Mouse (Mus musculus): ENCODE results near the gene Procr. TPM values are rescaled to one million over a fixed set of nuclear protein-coding genes. Genes with fewer than 3 reads are reported as not detected.
A peak's percentile ranks its signal among the peaks of the same experiment; 100 is the strongest.

Procr gene
- polyA plus RNA-seq, 1 experiment from 2014 or later: 3.6 TPM

DNA sequence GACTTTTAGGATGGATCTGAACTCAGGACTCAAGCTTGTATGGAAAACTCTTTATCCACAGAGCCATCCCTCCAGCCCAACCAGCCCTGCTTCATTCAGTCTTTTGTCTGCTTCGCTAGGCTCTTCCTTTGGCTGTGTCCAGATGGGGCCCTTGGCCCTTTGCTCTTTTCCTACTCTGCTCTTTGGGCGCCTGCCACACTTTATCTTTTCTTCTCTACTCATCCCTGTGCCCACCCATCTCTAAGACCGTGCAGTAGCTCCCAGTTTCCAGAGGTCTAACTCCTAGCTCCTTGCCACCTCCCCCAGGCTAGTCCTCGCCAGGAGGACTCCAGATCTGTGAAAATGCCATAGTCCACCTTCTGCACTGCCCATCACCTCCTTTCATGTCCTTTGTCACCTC is 22.7 kb downstream of the Procr start:
- Histone ChIP-seq H3K9me3 (ENCODE audit: control insufficient read depth, low read length) (no peaks in the 10 kb centered on the region), H3K27me3 (ENCODE audit: control insufficient read depth, insufficient read depth, low read length) (peaks cover 24% of the 10 kb centered on the region), H3K4me1 (ENCODE audit: control insufficient read depth, insufficient read depth, low read length) (0 out of 2 replicates have a peak, but pooled peaks cover 4% of the 10 kb centered on the region), H3K36me3 (ENCODE audit: control insufficient read depth, insufficient read depth, low read length) (no peaks in the 10 kb centered on the region), H3K4me3 (ENCODE audit: low read depth, low read length) (no peak overlapping the region), H3K27ac (replicated peaks; ENCODE audit: low read depth, low read length) (no peak overlapping the region), H3K9ac (ENCODE audit: low read length) (no peak overlapping the region), H3K4me2 (ENCODE audit: low read depth, severe bottlenecking) (no peak overlapping the region)
- DNase-seq (ENCODE audit: low spot score): no peak
- WGBS: 62% methylated on average over 4 of the region's 4 CpGs
- no peak for ATAC-seq (ENCODE audit: insufficient number of reproducible peaks, low FRiP score, low TSS enrichment, low read depth)

- 54% methylated on average over 11 of the region's 11 CpGs for whole genome bisulfite sequencing
- ATAC-seq (ENCODE audit: insufficient number of reproducible peaks, low FRiP score, low TSS enrichment, low read depth) (no peak), DNase-seq (ENCODE audit: low spot score) (no peak)
- no peaks in the 10 kb centered on the region for H3K9me3 ChIP-seq (ENCODE audit: control insufficient read depth, low read length)
- no peak overlapping the region for H3K9ac ChIP-seq (ENCODE audit: low read length)
- peaks cover 24% of the 10 kb centered on the region for H3K27me3 ChIP-seq (ENCODE audit: control insufficient read depth, insufficient read depth, low read length)
- 0 out of 2 replicates have a peak overlapping the region, but pooled peaks have one; percentile 37 for H3K4me3 ChIP-seq (ENCODE audit: low read depth, low read length)
- H3K4me2 ChIP-seq (ENCODE audit: low read depth, severe bottlenecking): peak overlapping the region; percentile 97; the same call in 1 of the 2 replicates
- no peak overlapping the region for H3K27ac ChIP-seq (replicated peaks; ENCODE audit: low read depth, low read length)
- no peaks in the 10 kb centered on the region for H3K36me3 ChIP-seq (ENCODE audit: control insufficient read depth, insufficient read depth, low read length)
- 0 out of 2 replicates have a peak, but pooled peaks cover 4% of the 10 kb centered on the region for H3K4me1 ChIP-seq (ENCODE audit: control insufficient read depth, insufficient read depth, low read length)
Measured at GRCm38 (mm10) chr2:155774261-155774926, 23.5 kb downstream of the Procr start.

GRCm38 (mm10) chr2:155774927-155775684 is 24.2 kb downstream of the Procr start, which contains the start of gene Mmp24:
Mmp24 (plus strand) TSS chr2:155775342.
- ATAC-seq (ENCODE audit: insufficient number of reproducible peaks, low FRiP score, low TSS enrichment, low read depth): no peak
- Histone ChIP-seq H3K9me3 (ENCODE audit: control insufficient read depth, low read length) (no peaks in the 10 kb centered on the region), H3K4me2 (ENCODE audit: low read depth, severe bottlenecking) (peak within 1 kb of the TSS; percentile 97), H3K4me3 (ENCODE audit: low read depth, low read length) (peak within 1 kb of the TSS; percentile 37; the same call in 1 of the 2 replicates), H3K27ac (replicated peaks; ENCODE audit: low read depth, low read length) (no peak within 1 kb of the TSS), H3K36me3 (ENCODE audit: control insufficient read depth, insufficient read depth, low read length) (no peaks in the 10 kb centered on the region), H3K9ac (ENCODE audit: low read length) (no peak within 1 kb of the TSS), H3K4me1 (ENCODE audit: control insufficient read depth, insufficient read depth, low read length) (0 out of 2 replicates have a peak, but pooled peaks cover 4% of the 10 kb centered on the region), H3K27me3 (ENCODE audit: control insufficient read depth, insufficient read depth, low read length) (peaks cover 24% of the 10 kb centered on the region)
- peak; percentile 26 for DNase-seq (ENCODE audit: low spot score)
- WGBS: 3% methylated on average over 25 of the region's 100 CpGs

GRCm38 (mm10) chr2:155775685-155776263 is 24.9 kb downstream of the Procr start:
- ATAC-seq (ENCODE audit: insufficient number of reproducible peaks, low FRiP score, low TSS enrichment, low read depth): peak; percentile 75
- 1% methylated on average over 44 of the region's 44 CpGs for WGBS
- H3K4me2 ChIP-seq (ENCODE audit: low read depth, severe bottlenecking): peak overlapping the region; percentile 97
- no peaks in the 10 kb centered on the region for H3K9me3 ChIP-seq (ENCODE audit: control insufficient read depth, low read length)
- H3K4me3 ChIP-seq (ENCODE audit: low read depth, low read length): peak overlapping the region; percentile 37; the same call in 1 of the 2 replicates
- H3K4me1 ChIP-seq (ENCODE audit: control insufficient read depth, insufficient read depth, low read length): 0 out of 2 replicates have a peak, but pooled peaks cover 4% of the 10 kb centered on the region
- H3K27ac ChIP-seq (replicated peaks; ENCODE audit: low read depth, low read length): no peak overlapping the region
- H3K27me3 ChIP-seq (ENCODE audit: control insufficient read depth, insufficient read depth, low read length): peaks cover 24% of the 10 kb centered on the region
- H3K36me3 ChIP-seq (ENCODE audit: control insufficient read depth, insufficient read depth, low read length): no peaks in the 10 kb centered on the region
- H3K9ac ChIP-seq (ENCODE audit: low read length): no peak overlapping the region
- peak; percentile 85 for DNase-seq (ENCODE audit: low spot score)

DNA sequence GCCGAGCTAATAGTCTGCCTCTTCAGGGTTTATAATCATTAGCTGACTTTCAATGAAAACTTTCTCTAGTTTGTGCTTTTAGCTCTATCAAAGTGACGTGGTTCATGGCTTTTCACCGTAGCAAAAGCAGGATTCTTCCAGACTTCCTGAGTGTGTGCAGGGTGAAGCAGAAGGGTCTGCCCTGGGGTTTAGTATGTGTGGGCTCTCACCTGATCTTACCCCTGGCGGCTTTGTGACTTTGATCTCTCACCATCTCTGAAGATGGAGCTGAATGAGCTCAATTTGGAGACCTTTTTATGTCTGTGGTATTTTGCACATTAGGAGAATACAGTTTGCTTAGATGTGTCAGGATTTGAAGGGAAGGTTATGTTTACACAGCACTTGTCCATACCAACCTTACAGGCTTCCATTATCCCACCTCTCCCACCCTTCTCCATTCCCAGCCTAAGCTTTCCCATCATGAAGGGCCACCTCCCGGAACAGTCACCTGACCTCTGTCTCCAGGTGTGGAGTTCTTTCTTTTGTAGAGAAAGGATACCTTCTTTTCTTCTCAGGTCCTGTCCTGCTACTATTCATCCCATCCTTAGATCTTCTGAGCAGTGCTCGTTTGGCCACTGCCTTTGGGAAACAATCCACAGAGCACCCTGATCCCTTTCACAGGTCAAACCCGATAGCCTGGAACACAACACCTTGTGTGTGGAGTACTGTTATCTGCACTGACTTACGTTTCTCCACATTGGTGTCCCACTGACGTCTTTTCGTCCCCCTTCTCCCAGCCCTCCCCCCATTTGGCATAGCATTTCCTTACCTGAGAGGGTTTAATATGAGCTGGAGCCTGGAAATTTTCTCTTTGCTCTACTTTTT is 26.1 kb downstream of the Procr start:
- no peak overlapping the region for H3K4me3 ChIP-seq (ENCODE audit: low read depth, low read length)
- 0 out of 2 replicates have a peak, but pooled peaks cover 4% of the 10 kb centered on the region for H3K4me1 ChIP-seq (ENCODE audit: control insufficient read depth, insufficient read depth, low read length)
- ATAC-seq (ENCODE audit: insufficient number of reproducible peaks, low FRiP score, low TSS enrichment, low read depth) (no peak), DNase-seq (ENCODE audit: low spot score) (no peak)
- 66% methylated on average over 10 of the region's 10 CpGs for WGBS
- H3K27ac ChIP-seq (replicated peaks; ENCODE audit: low read depth, low read length): no peak overlapping the region
- H3K4me2 ChIP-seq (ENCODE audit: low read depth, severe bottlenecking): no peak overlapping the region
- no peak overlapping the region for H3K9ac ChIP-seq (ENCODE audit: low read length)
- no peaks in the 10 kb centered on the region for H3K9me3 ChIP-seq (ENCODE audit: control insufficient read depth, low read length)
- no peaks in the 10 kb centered on the region for H3K36me3 ChIP-seq (ENCODE audit: control insufficient read depth, insufficient read depth, low read length)
- H3K27me3 ChIP-seq (ENCODE audit: control insufficient read depth, insufficient read depth, low read length): peaks cover 24% of the 10 kb centered on the region

DNA sequence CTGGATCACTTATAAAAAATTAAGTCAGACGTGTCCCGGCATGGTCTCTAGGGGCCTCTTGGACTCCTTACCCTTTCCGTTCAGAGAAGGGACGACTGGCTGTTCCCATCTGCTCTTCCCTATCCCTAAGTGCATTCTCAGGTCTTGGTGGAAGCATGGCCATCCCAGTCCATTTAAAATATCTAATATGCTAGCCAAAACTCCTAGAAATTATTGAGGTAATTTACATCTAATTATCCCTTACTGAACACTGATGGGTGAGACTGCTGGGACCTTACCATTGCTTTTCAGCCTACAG is 26.7 kb downstream of the Procr start:
- DNase-seq (ENCODE audit: low spot score) (no peak), ATAC-seq (ENCODE audit: insufficient number of reproducible peaks, low FRiP score, low TSS enrichment, low read depth) (no peak)
- Histone ChIP-seq H3K36me3 (ENCODE audit: control insufficient read depth, insufficient read depth, low read length) (no peaks in the 10 kb centered on the region), H3K4me2 (ENCODE audit: low read depth, severe bottlenecking) (no peak overlapping the region), H3K27me3 (ENCODE audit: control insufficient read depth, insufficient read depth, low read length) (peaks cover 24% of the 10 kb centered on the region), H3K9me3 (ENCODE audit: control insufficient read depth, low read length) (no peaks in the 10 kb centered on the region), H3K27ac (replicated peaks; ENCODE audit: low read depth, low read length) (no peak overlapping the region), H3K4me3 (ENCODE audit: low read depth, low read length) (no peak overlapping the region), H3K4me1 (ENCODE audit: control insufficient read depth, insufficient read depth, low read length) (0 out of 2 replicates have a peak, but pooled peaks cover 4% of the 10 kb centered on the region), H3K9ac (ENCODE audit: low read length) (no peak overlapping the region)
- WGBS: 85% methylated on average over 4 of the region's 4 CpGs

- no peak for ATAC-seq (ENCODE audit: insufficient number of reproducible peaks, low FRiP score, low TSS enrichment, low read depth)
- DNase-seq (ENCODE audit: low spot score): no peak
- H3K4me1 ChIP-seq (ENCODE audit: control insufficient read depth, insufficient read depth, low read length): 0 out of 2 replicates have a peak, but pooled peaks cover 4% of the 10 kb centered on the region
- H3K4me2 ChIP-seq (ENCODE audit: low read depth, severe bottlenecking): no peak overlapping the region
- H3K27me3 ChIP-seq (ENCODE audit: control insufficient read depth, insufficient read depth, low read length): peaks cover 24% of the 10 kb centered on the region
- WGBS: 73% methylated on average over 6 of the region's 6 CpGs
- H3K9ac ChIP-seq (ENCODE audit: low read length): no peak overlapping the region
- no peaks in the 10 kb centered on the region for H3K36me3 ChIP-seq (ENCODE audit: control insufficient read depth, insufficient read depth, low read length)
- H3K9me3 ChIP-seq (ENCODE audit: control insufficient read depth, low read length): no peaks in the 10 kb centered on the region
- no peak overlapping the region for H3K4me3 ChIP-seq (ENCODE audit: low read depth, low read length)
- H3K27ac ChIP-seq (replicated peaks; ENCODE audit: low read depth, low read length): no peak overlapping the region
Measured at GRCm38 (mm10) chr2:155778004-155778403, 27.1 kb downstream of the Procr start.

DNA sequence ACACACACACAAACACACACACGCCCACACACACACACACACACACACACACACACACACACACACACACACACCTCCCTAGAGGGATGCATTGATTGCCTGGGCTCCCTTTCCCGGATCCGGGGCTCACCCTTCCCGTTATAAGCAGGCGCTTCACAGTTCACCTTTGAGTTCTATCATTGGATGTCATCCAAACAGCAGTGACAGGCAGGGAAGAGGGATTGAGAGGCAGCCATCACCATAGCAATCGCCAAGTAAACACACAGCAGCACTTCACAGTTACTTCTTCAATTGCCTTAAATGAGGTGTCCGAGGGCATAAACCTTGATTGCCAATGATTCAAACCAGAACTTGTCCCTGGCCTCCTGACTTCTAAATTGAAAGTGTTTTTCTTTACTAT is 28.1 kb downstream of the Procr start:
- DNase-seq (ENCODE audit: low spot score) (no peak), ATAC-seq (ENCODE audit: insufficient number of reproducible peaks, low FRiP score, low TSS enrichment, low read depth) (no peak)
- Histone ChIP-seq H3K36me3 (ENCODE audit: control insufficient read depth, insufficient read depth, low read length) (no peaks in the 10 kb centered on the region), H3K4me2 (ENCODE audit: low read depth, severe bottlenecking) (no peak overlapping the region), H3K4me3 (ENCODE audit: low read depth, low read length) (no peak overlapping the region), H3K27me3 (ENCODE audit: control insufficient read depth, insufficient read depth, low read length) (peaks cover 15% of the 10 kb centered on the region), H3K27ac (replicated peaks; ENCODE audit: low read depth, low read length) (no peak overlapping the region), H3K4me1 (ENCODE audit: control insufficient read depth, insufficient read depth, low read length) (0 out of 2 replicates have a peak, but pooled peaks cover 4% of the 10 kb centered on the region), H3K9me3 (ENCODE audit: control insufficient read depth, low read length) (no peaks in the 10 kb centered on the region), H3K9ac (ENCODE audit: low read length) (no peak overlapping the region)
- WGBS: 45% methylated on average over 7 of the region's 7 CpGs

Data from limb, embryonic 11.5 days (tissue).